Mouse (Mus musculus): ENCODE results near the gene Map4k2.

Map4k2 gene

DNA sequence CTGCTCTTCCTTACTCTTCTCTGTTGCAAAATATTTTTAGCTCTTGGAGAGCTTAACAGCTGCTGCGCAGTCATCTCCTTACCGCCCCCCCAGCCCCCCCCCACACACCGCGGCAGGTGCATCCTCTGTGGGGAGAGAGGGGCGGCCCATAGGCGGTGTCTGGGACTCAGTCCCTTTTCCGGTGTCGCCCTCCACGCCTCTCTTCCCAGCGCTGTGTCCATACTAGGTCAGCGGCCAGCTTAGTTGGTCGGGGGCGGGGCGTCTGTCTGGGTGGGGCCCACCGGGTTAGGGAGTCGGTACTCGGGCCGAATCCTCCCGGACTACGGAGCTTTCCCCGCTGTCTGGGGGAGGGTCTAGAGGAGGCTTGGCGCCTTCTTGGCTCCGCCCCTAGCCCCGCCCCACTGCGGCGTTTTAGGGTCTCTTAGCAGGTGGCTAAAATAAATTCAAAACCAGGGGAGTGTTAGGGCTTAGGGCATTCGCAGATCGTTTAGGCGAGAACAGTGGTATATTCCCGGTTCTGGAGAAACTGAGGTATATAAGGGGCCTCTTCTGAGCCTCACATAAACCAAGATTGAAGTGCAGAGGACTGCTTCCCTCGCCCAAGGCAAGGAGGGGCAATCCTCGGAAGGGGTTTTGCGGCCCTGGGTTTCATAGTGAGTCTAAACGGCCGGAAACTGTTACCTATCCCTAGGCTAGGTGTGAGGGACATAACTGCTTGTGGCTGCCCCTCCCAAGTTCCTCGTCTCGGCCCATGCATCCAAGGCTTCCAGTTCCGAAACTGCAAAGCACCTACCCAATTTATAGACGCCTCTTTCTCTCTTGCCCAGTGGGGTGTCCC lies 57.7 kb downstream of the Map4k2 start:
- DNase-seq (ENCODE audit: low read depth in 2 of 2, low spot score in 2 of 2): peak; percentile 53 to 75

DNA sequence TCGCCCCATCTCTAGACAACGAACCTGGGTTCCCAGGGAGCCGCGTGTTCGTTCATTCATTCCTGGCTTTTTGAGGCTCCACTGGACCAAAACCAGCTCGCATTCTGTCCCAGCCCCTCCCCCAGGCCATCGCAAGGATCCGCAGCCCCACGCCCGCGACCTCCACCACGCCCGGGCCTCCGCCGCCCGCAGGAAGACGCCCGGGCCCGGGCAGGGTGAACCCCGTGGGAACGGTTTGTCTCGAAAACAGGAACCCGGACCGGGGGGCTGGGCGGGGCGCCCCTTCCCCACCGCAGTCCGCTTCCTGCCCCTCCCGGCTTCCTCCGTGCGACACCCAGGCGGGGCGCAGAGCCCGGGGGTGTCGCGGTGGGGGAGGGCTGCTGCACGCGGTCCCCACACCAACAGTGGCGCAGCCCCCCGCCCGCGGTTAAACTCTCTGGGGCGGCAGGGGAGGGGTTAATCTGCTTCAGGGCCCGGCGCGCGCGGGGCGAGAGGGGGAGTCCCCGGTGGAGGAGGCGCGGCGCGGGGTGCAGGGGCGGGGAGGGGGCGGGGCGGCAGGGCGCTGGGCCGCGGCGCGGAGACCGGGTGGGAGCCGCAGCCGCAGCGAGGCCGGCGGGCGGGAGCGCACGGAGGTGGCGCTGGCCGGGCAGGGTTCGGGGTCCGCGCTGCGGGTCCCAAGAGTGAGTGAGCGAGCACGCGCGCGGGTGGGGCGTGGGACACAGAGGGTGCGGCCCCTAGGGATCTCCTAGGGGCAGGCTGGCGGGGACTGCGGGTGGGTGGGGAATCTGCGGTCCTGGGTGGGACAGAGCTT lies 58.6 kb downstream of the Map4k2 start, which contains the start of gene Rasgrp2:
Gene Rasgrp2, plus strand, starts transcription at position 56 of the 811 bp plus-strand sequence.
- DNase-seq (ENCODE audit: low read depth in 2 of 2, low spot score in 2 of 2): peak; percentile 74 to 79

DNA sequence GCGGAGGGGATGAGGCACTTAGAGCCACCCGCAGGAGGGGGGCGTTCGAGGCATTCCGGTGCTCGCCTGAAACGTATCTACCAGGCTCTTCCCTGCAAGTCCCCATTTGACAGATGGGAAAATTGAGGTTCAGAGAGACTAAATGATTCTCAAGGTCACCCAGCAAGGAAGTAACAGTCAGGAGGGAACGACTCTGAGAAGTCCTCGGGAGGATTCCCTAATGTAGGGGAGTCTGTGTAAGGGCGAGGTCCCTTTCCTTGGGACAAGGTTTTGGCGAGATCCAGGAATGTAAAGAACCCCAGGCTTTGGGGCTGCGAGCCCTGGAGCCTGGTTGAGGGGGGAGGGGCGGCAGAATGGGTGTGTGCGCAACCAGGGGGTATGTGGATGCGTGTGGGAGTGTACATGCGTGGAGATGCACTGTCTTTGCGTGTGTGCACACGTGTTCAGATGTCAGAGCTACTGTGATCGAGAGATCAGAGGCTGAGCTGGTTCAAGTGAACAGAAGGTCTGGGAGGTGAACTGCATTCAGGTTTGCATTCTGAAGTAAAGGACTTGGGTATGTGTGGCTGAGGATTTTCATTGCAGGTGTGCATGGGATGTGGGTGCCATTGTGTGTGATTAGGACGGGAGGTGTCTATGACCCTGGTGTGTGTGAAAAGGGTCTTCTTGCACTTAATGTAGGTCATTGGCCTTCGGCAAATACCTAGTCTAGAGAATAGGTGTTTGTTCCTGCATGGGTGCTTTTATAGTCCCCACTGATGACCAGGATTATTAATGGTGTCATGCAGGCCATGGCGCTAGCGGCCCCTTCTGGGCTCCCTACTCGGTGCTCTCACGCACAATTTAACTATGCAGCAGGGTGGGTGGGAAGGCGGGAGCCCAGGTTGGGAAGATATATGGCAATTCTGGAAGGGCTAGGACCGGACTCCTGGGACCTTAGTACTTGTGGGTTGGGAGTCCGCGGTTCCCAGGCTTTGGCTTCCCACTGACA lies 59.5 kb downstream of the Map4k2 start:
- DNase-seq (ENCODE audit: low read depth in 2 of 2, low spot score in 2 of 2): peak; percentile 72 to 82

DNA sequence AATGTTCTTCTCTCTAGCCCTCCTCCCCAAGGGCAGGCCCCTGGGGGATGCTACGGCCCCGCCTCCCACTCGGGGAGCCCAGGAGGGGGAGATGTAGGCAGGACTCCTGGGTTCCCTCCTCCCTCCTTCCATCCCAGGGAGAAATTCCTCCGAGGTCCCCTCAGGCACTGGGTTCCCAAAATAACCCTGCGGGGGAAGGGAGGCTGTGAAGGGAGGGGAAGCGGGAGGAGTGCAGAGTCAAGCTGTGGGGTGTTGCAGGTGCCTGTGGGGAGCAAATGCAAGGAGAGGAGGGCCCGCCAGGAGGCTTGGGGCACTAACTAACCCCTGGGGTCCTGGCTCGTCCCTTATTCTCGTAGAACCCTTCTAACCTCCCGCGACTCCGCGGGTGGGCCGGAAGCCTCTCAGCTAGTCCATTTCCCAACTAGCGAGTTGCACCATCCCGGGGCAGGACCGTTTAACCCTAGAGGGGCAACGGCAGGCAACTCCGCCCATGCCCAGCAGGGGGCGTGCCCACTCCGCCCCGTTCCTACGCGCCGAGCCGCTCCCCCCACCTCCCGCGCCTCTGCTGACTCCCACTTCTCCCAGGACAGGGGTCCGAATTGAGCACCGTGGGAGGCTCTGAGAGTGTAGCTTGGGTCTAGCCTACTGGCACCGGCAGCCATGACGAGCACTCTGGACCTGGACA lies 60.3 kb downstream of the Map4k2 start:
- peak; percentile 79 to 83 for DNase-seq (ENCODE audit: low read depth in 2 of 2, low spot score in 2 of 2)

DNA sequence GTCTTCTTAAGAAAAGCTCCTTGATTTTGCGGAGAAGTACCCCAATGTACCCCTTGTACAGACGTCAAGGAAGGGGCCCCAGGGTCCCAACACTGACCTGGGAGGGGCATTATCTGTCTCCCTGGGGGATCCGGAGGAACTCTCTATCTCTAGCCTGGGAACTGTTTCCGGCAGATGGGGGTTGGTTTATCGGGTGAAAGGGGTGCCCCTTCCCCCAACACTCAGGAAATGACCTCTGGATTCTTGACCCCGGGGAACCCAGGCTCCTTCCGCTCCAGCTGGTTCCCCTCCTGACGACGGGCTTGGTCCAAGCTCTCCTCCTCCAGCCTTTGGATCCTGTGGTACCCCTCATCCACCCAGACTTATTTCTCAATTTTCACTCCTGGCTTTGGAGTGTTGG lies 61.0 kb downstream of the Map4k2 start:
- DNase-seq (ENCODE audit: low read depth in 2 of 2, low spot score in 2 of 2): no peak

- DNase-seq (ENCODE audit: low read depth in 2 of 2, low spot score in 2 of 2): no peak
These were observed 62.9 kb downstream of the Map4k2 start for GRCm38 (mm10) chr19:6403869-6404268.
